Mouse (Mus musculus) liver, embryonic 11.5 days (tissue): ENCODE results near the gene Gm29094. TPM values are rescaled to one million over a fixed set of nuclear protein-coding genes. Genes with fewer than 3 reads are reported as not detected.
"Not testable (repeated sequence)": the region's sequence is repeated elsewhere in the genome, so short reads cannot be mapped to it uniquely, and the experiment has no call there.

ENCODE experiments used
- ATAC-seq: fragments of 200-750 bp; cut with Nextera tagmentation; replicated peaks from 2 replicates; pipeline ENCODE4 v1.8.0; 2017; ENCODE audit warnings: moderate number of reproducible peaks, mild to moderate bottlenecking, moderate TSS enrichment, moderate library complexity; ENCODE audit not compliant: low FRiP score
- DNase-seq: peaks from one replicate; pipeline ENCODE4 v3.0.0-alpha.2; 2017; ENCODE audit warnings: low spot score
- H3K27ac ChIP-seq: fragments of 300-500 bp; sonication (generic); 2 replicates; pipeline ENCODE4 v1.5.1; 2014; ENCODE audit warnings: mild to moderate bottlenecking, low read depth, low read length, control low read depth
- H3K27me3 ChIP-seq: fragments of 300-500 bp; sonication (generic); replicated peaks from 2 replicates; pipeline ENCODE4 v1.6.1; 2014; ENCODE audit warnings: low read length, mixed read lengths; ENCODE audit not compliant: control insufficient read depth, insufficient read depth
- H3K36me3 ChIP-seq: fragments of 300-500 bp; sonication (generic); 2 replicates; pipeline ENCODE4 v1.6.1; 2014; ENCODE audit warnings: mild to moderate bottlenecking, low read length, moderate library complexity, mixed read lengths; ENCODE audit not compliant: control insufficient read depth, insufficient read depth
- H3K4me1 ChIP-seq: fragments of 300-500 bp; sonication (generic); replicated peaks from 2 replicates; pipeline ENCODE4 v1.6.1; 2014; ENCODE audit warnings: low read length, mixed read lengths; ENCODE audit not compliant: control insufficient read depth, insufficient read depth
- H3K4me2 ChIP-seq: fragments of 300-500 bp; sonication (generic); 2 replicates; pipeline ENCODE4 v1.6.1; 2014; ENCODE audit warnings: mild to moderate bottlenecking, control low read depth, moderate library complexity
- H3K4me3 ChIP-seq: fragments of 300-500 bp; sonication (generic); 2 replicates; pipeline ENCODE4 v1.5.1; 2014; ENCODE audit warnings: low read depth, low read length, control low read depth
- H3K9ac ChIP-seq: fragments of 300-500 bp; sonication (generic); 2 replicates; pipeline ENCODE4 v1.6.1; 2014; ENCODE audit warnings: low read depth, low read length, control low read depth
- H3K9me3 ChIP-seq: fragments of 300-500 bp; sonication (generic); 2 replicates; pipeline ENCODE4 v1.6.1; 2016; ENCODE audit warnings: low read length, inconsistent platforms, mixed read lengths; ENCODE audit not compliant: control insufficient read depth
- WGBS: fragments of 180-500 bp; shearing (Covaris S2); extraction: QIAGEN DNeasy Blood & Tissue Kit; methylation state at CpG from one replicate; pipeline ENCODE4 v1.1.7; 2014; 5-methylcytosine and 5-hydroxymethylcytosine counted together
- polyA plus RNA-seq: library from polyadenylated mRNA; unstranded; fragments of >200 nt; fragmentation: Nextera tagmentation; extraction: Ambion mirVana; gene quantifications from 2 replicates; pipeline ENCODE4 v1.2.1, GENCODE M21; 2014

Gene Gm29094
- not detected in 2 replicates for polyA plus RNA-seq

DNA sequence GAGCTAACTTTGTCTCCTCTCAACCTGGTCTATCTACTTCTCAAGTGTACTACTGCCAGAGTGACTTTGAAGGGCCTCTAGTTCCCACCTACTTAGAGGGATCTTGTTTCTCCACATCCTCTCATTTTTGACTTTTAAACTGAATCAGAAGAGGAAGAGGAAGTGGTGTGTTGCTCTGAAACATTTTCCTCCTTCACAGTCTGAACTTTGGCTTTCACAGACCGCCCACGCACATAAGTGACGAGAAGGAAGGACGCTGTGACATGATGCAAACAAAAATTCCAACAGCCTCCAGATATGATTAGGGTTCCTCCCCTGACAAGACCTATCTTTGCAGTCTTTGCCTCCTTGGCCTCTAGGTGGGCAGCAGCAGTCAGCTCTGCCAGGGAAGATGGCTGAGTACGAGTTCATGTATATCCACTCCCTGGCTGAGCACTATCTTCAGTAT lies at the start of gene Gm29094, which contains the start of gene Bcl2a1b:
Gene Gm29094 (plus strand): TSS at position 411 of the 448 bp plus-strand sequence.
Gene Bcl2a1b (plus strand): TSS at position 241 of the 448 bp plus-strand sequence.
- H3K4me1 ChIP-seq, H3K36me3 ChIP-seq, ATAC-seq, H3K4me3 ChIP-seq, H3K4me2 ChIP-seq, DNase-seq, H3K27ac ChIP-seq, H3K27me3 ChIP-seq, H3K9ac ChIP-seq, H3K9me3 ChIP-seq: not testable (repeated sequence)
- WGBS = 63% methylated on average over 5 of the region's 5 CpGs

DNA sequence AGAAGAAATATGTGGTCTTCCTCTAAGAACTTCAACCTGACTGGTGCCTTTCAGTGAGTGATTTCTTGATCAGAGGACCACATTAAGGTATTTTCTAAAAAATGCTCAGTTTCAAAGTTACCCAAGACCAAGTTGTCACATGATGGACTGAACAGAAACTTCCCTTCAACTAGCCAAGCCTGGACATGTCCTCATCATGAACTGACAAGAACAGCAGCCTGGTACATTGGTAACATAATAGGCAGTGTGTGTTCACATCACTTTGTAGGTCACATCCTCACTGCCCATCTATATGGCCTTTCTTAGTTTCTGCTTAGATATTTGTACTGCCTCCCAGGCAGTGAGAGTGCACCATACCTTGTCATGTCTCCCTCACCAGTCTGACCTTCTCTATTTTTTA lies 26.6 kb upstream of the Gm29094 start:
- not testable (repeated sequence) for H3K9ac ChIP-seq, H3K36me3 ChIP-seq, H3K27ac ChIP-seq, H3K9me3 ChIP-seq, H3K4me2 ChIP-seq, ATAC-seq, H3K4me1 ChIP-seq, H3K27me3 ChIP-seq, DNase-seq, H3K4me3 ChIP-seq

DNA sequence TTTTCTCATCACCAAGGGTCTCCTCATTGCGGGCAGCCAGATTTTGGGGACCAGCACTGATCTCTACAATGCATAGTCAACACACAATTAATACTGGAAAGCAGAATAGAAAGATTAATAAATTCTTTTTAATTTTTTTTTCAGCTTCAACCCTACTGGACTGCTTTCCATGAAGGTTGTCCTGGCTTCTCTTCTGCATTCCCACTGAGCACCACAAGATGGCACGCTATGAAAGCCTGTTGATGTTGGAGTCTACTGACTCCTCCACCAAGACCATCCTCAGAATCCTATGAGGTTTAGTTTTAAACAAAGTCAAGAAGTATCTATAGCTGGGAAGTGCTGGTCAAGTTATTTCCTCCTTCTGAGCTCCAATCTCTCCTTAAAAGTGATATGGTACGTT lies 20.3 kb upstream of the Gm29094 start:
- not testable (repeated sequence) for ATAC-seq, H3K9ac ChIP-seq, DNase-seq, H3K4me3 ChIP-seq, H3K27me3 ChIP-seq, H3K4me1 ChIP-seq, H3K9me3 ChIP-seq, H3K36me3 ChIP-seq, H3K4me2 ChIP-seq, H3K27ac ChIP-seq
- WGBS = 24% methylated on average over 2 of the region's 3 CpGs

DNA sequence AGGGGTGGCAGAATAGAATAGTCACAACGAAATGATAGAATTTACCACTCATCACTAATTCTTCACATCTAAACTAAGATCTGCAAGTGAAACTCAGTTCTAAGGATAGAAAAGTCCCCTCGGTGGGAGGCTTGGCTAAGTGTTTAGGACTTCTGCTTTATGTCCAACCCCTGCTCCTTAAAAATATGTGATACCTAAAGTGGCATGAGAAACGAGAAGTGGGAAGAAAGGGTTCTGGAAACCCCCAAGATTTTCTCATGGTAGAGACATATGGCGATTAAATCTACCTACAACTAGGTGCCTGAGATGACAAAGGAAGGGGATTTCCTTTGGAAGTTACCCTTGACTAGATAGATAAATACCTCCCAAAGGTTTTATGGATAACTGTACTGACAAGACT lies 19.7 kb upstream of the Gm29094 start:
- H3K9ac ChIP-seq, DNase-seq, H3K4me3 ChIP-seq, H3K9me3 ChIP-seq, H3K4me1 ChIP-seq, H3K27me3 ChIP-seq, H3K27ac ChIP-seq, ATAC-seq, H3K36me3 ChIP-seq, H3K4me2 ChIP-seq: not testable (repeated sequence)
- 70% methylated on average over 2 of the region's 4 CpGs for WGBS

DNA sequence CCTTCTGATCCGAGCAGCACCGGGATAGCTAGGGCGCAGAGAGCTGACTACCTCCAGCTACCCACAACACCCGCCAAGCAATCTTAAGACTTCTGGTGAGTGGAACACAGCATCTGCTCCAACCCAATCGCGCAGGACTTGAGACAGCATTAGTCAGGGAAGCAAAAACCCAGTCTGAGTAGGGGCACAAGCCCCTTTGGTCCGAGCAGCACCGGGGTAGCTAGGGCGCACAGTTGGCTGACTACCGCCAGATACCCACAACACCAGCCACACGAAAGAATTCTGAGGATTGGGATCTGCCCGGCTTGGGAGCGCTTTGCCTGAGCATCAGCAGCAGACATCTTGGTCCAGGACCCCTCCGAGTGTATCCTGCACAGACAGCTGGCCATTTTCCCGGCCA lies 12.2 kb upstream of the Gm29094 start:
- H3K27me3 ChIP-seq, H3K36me3 ChIP-seq, H3K9me3 ChIP-seq, H3K4me3 ChIP-seq, H3K9ac ChIP-seq, H3K27ac ChIP-seq, ATAC-seq, H3K4me1 ChIP-seq, H3K4me2 ChIP-seq, DNase-seq: not testable (repeated sequence)
- WGBS = 70% methylated on average over 15 of the region's 15 CpGs

DNA sequence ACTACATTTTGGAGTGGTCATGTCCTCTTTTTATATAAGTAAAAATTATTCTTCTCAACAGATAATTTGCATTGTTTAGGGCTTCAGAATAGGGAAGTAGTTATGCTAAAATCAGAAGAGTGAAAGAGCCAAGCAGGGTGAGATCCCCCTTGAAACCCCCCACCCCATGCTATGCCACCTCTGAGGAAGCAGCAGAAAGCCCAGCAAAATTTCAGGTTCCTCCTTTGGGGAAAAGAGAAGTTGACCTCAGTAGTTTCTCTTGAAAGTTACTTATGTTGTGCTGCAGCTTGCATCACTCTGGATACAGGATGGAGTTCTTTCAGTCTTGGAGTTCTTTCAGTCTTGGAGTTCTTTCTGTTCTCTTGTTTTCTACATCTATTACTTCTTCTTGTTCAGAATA lies 3.7 kb upstream of the Gm29094 start:
- not testable (repeated sequence) for H3K27ac ChIP-seq, H3K27me3 ChIP-seq, ATAC-seq, H3K9ac ChIP-seq, H3K9me3 ChIP-seq, DNase-seq, H3K4me1 ChIP-seq, H3K36me3 ChIP-seq, H3K4me3 ChIP-seq, H3K4me2 ChIP-seq

DNA sequence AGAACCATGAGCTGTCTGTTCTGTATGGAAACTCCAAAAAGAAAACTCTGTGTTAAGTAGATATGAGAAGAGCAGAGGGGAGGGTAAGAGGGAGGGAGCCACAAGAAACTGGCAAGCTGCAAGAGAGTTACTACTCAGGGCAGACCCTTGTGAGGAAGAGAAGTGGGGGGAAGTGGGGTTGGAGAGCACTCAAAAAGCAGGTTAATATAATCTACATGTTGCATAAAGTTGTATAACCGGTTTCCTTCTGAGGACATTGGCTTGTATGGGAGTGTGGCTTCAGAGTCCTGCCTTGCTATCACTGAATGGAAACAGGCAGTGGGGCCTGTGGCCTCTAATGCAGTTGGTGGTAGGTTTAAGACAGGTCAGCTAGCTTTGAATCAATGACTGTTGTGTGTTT lies 1.7 kb upstream of the Gm29094 start:
- H3K27me3 ChIP-seq, H3K4me3 ChIP-seq, H3K4me1 ChIP-seq, H3K27ac ChIP-seq, H3K36me3 ChIP-seq, DNase-seq, H3K9ac ChIP-seq, ATAC-seq, H3K4me2 ChIP-seq, H3K9me3 ChIP-seq: not testable (repeated sequence)
- WGBS = 100% methylated on average over 1 of the region's 1 CpGs

DNA sequence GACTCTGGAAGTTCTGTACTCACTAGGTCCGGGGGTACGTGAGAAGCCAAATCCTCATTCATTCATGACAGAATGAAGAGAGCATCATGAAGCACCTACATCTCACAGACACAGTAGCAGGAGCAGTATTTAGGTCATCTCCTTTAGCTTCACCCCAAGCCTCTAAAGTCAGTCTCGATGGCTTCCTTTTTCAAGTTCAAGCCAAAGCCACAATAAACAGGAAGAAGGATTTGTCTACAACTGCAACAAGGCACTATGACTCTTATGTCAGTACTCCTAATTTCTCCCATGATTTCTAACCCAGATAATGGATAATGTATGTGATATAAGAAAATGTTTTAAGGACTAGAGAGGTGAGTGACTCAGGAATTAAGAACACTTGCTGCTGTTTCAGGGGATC lies 830 bp upstream of the Gm29094 start:
- not testable (repeated sequence) for H3K27me3 ChIP-seq, H3K9ac ChIP-seq, H3K4me2 ChIP-seq, DNase-seq, H3K27ac ChIP-seq, H3K4me1 ChIP-seq, H3K9me3 ChIP-seq, H3K4me3 ChIP-seq, ATAC-seq, H3K36me3 ChIP-seq
- WGBS = 72% methylated on average over 3 of the region's 3 CpGs

DNA sequence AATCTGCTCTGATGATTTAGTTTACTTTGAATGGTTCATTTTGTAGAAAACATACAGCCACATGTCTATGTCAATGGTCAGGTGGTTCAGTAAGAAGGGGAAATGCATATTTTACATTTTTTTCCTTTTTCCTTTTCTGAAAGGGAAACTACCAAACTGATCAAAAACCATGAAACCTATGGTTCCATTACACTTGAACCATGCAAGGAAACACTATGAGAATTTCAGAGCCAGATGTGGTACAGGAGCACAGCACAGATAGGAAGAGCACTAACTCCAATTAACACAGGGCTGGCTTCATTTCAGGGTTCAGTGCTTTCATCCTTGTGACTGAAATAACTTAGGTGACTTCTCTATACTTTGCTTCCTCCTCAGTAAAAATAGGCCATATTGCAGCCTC lies 3.1 kb downstream of the Gm29094 start:
- H3K27ac ChIP-seq, ATAC-seq, DNase-seq, H3K27me3 ChIP-seq, H3K4me1 ChIP-seq, H3K9ac ChIP-seq, H3K36me3 ChIP-seq, H3K9me3 ChIP-seq, H3K4me3 ChIP-seq, H3K4me2 ChIP-seq: not testable (repeated sequence)
